Mouse (Mus musculus): ENCODE data around the gene Parvg.
A peak's percentile ranks its signal among the peaks of the same experiment; 100 is the strongest.

Parvg gene

GRCm38 (mm10) chr15:84351342-84351741 is 27.5 kb downstream of the Parvg start:
- no peak for DNase-seq (ENCODE audit: low read depth, low spot score)

GRCm38 (mm10) chr15:84351915-84352844 is 28.4 kb downstream of the Parvg start:
- no peak for DNase-seq (ENCODE audit: low read depth, low spot score)

- DNase-seq (ENCODE audit: low read depth, low spot score), result no peak
Observed at GRCm38 (mm10) chr15:84355081-84355480, 31.3 kb downstream of the Parvg start.

- DNase-seq (ENCODE audit: low read depth, low spot score), result no peak
Observed at GRCm38 (mm10) chr15:84364746-84365145, 40.9 kb downstream of the Parvg start.

- DNase-seq (ENCODE audit: low read depth, low spot score), result no peak
Observed at GRCm38 (mm10) chr15:84365675-84366381, 42.0 kb downstream of the Parvg start.

GRCm38 (mm10) chr15:84366574-84366989 is 42.8 kb downstream of the Parvg start:
- peak; percentile 66 for DNase-seq (ENCODE audit: low read depth, low spot score)

- DNase-seq (ENCODE audit: low read depth, low spot score), result no peak
Observed at GRCm38 (mm10) chr15:84367402-84367801, 43.6 kb downstream of the Parvg start.

GRCm38 (mm10) chr15:84372801-84373200 is 49.0 kb downstream of the Parvg start:
- no peak for DNase-seq (ENCODE audit: low read depth, low spot score)

- no peak for DNase-seq (ENCODE audit: low read depth, low spot score)
Observed at GRCm38 (mm10) chr15:84378734-84379133, 54.9 kb downstream of the Parvg start.

- no peak for DNase-seq (ENCODE audit: low read depth, low spot score)
Observed at GRCm38 (mm10) chr15:84380181-84380580, 56.4 kb downstream of the Parvg start.

- no peak for DNase-seq (ENCODE audit: low read depth, low spot score)
Observed at GRCm38 (mm10) chr15:84384066-84384465, 60.2 kb downstream of the Parvg start.

- DNase-seq (ENCODE audit: low read depth, low spot score), result peak; percentile 71
Observed at GRCm38 (mm10) chr15:84385995-84386565, 62.3 kb downstream of the Parvg start.

- no peak for DNase-seq (ENCODE audit: low read depth, low spot score)
Observed at GRCm38 (mm10) chr15:84388698-84389131, 64.9 kb downstream of the Parvg start.

- DNase-seq (ENCODE audit: low read depth, low spot score), result no peak
Observed at GRCm38 (mm10) chr15:84392131-84392530, 68.3 kb downstream of the Parvg start.
